8 mouse cellular contexts compared by ENCODE assay signal in genomic region chr2:127142031-127142430, GRCm38 (mm10). TPM values are rescaled to one million over a fixed set of nuclear protein-coding genes. Genes with fewer than 3 reads are reported as not detected.
DNase-seq lines count a peak whose midpoint lies in the region; ATAC-seq lines count a peak whose summit lies in the region.

No protein-coding gene starts in this region.

- no peak for DNase-seq in kidney, postnatal 14 days
- peak; percentile 23 for DNase-seq in induced T-regulatory cell, adult 2 months (ENCODE audit: low read depth)
- no peak for DNase-seq in thymus, postnatal 36 days
- no peak for DNase-seq in cerebellum, adult 9-10 months

- peak overlapping the region; percentile 71 for H3K4me2 ChIP-seq in kidney, embryonic 15.5 days
- H3K4me2 ChIP-seq in forebrain, embryonic 15.5 days (replicated peaks) = peak overlapping the region; percentile 91
- peak overlapping the region; percentile 88 for H3K4me2 ChIP-seq in midbrain, embryonic 13.5 days (replicated peaks)

- peak overlapping the region; percentile 59 for H3K4me3 ChIP-seq in kidney, embryonic 15.5 days (replicated peaks)
- H3K4me3 ChIP-seq in forebrain, embryonic 15.5 days = peak overlapping the region; percentile 74; the same call in 1 of the 2 replicates
- no peak overlapping the region for H3K4me3 ChIP-seq in midbrain, embryonic 13.5 days (replicated peaks)

- H3K9me3 ChIP-seq in kidney, embryonic 15.5 days (replicated peaks) = no peaks in the 10 kb centered on the region
- no peaks in the 10 kb centered on the region for H3K9me3 ChIP-seq in forebrain, embryonic 15.5 days
- no peaks in the 10 kb centered on the region for H3K9me3 ChIP-seq in midbrain, embryonic 13.5 days

- H3K27ac ChIP-seq in kidney, embryonic 15.5 days = no peak overlapping the region
- no peak overlapping the region for H3K27ac ChIP-seq in forebrain, embryonic 15.5 days (replicated peaks)
- no peak overlapping the region for H3K27ac ChIP-seq in midbrain, embryonic 13.5 days

- 0 out of 2 replicates have a peak overlapping the region, but pooled peaks have one; percentile 54 for H3K9ac ChIP-seq in kidney, embryonic 15.5 days
- H3K9ac ChIP-seq in forebrain, embryonic 15.5 days (replicated peaks) = no peak overlapping the region
- no peak overlapping the region for H3K9ac ChIP-seq in midbrain, embryonic 13.5 days (replicated peaks)

- H3K27me3 ChIP-seq in kidney, embryonic 15.5 days = no peaks in the 10 kb centered on the region
- H3K27me3 ChIP-seq in forebrain, embryonic 15.5 days = no peaks in the 10 kb centered on the region
- 0 out of 2 replicates have a peak, but pooled peaks cover 7% of the 10 kb centered on the region for H3K27me3 ChIP-seq in midbrain, embryonic 13.5 days

- peaks cover 26% of the 10 kb centered on the region for H3K4me1 ChIP-seq in kidney, embryonic 15.5 days
- peaks cover 22% of the 10 kb centered on the region for H3K4me1 ChIP-seq in forebrain, embryonic 15.5 days
- H3K4me1 ChIP-seq in midbrain, embryonic 13.5 days (replicated peaks) = peaks cover 22% of the 10 kb centered on the region

- 77% methylated on average over 10 of the region's 10 CpGs for WGBS in kidney, embryonic 15.5 days
- WGBS in forebrain, embryonic 15.5 days = 93% methylated on average over 10 of the region's 10 CpGs
- WGBS in midbrain, embryonic 13.5 days = 89% methylated on average over 10 of the region's 10 CpGs

- ATAC-seq in kidney, embryonic 15.5 days (replicated peaks; ENCODE audit: low FRiP score) = no peak
- ATAC-seq in forebrain, embryonic 15.5 days (replicated peaks) = no peak
- ATAC-seq in midbrain, embryonic 13.5 days = no peak
- no peak for ATAC-seq in frontal cortex, adult (ENCODE audit: low TSS enrichment)

- peaks cover 27% of the 10 kb centered on the region for H3K36me3 ChIP-seq in kidney, embryonic 15.5 days
- H3K36me3 ChIP-seq in forebrain, embryonic 15.5 days = no peaks in the 10 kb centered on the region; the same call in none of the 2 replicates
- peaks cover 5% of the 10 kb centered on the region; the same call in 1 of the 2 replicates for H3K36me3 ChIP-seq in midbrain, embryonic 13.5 days

RNA-seq across cellular contexts. Expression of gene Itpripl1, which starts 1.2 kb away (rescaled TPM):
- 22.5 and 25.0 TPM in 2 replicates for polyA plus RNA-seq in kidney, embryonic 15.5 days (2015; fragmentation: Nextera tagmentation; extraction: Ambion mirVana)
- polyA plus RNA-seq in forebrain, embryonic 15.5 days (2015; fragmentation: Nextera tagmentation; extraction: Ambion mirVana) = 15.5 and 17.2 TPM in 2 replicates
- 8.7 TPM in 2 replicates for polyA plus RNA-seq in midbrain, embryonic 13.5 days (2015; fragmentation: Nextera tagmentation; extraction: Ambion mirVana)

RNA-seq across cellular contexts. Expression of gene Ncaph, which starts 8.3 kb away (rescaled TPM):
- 90.2 and 90.5 TPM in 2 replicates for polyA plus RNA-seq in kidney, embryonic 15.5 days (2015; fragmentation: Nextera tagmentation; extraction: Ambion mirVana)
- polyA plus RNA-seq in forebrain, embryonic 15.5 days (2015; fragmentation: Nextera tagmentation; extraction: Ambion mirVana) = 38.4 and 41.0 TPM in 2 replicates
- polyA plus RNA-seq in midbrain, embryonic 13.5 days (2015; fragmentation: Nextera tagmentation; extraction: Ambion mirVana) = 35.5 and 35.8 TPM in 2 replicates
